Mouse (Mus musculus): Measurements from ENCODE around the gene Sdhb.
A peak's percentile ranks its signal among the peaks of the same experiment; 100 is the strongest.

The Sdhb gene

DNA sequence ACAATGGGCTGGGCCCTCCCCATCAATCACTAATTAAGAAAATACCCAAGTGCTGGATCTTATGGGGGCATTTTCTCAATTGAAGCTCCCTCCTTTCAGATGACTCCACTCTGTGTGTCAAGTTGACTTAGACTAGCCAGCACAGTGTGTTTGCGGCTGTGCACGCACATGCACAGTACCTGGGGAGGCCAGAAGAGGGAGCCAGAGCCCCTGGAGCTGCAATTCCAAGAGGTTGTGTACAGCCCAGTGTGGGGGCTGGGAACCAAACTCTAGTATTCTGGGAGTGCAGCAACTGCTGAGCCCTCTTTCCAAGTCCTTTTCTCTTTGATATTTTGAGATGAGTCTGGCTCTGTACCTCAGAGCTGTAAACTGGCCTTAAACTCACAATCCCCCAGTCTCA is 20.6 kb downstream of the Sdhb start:
- no peak for DNase-seq

DNA sequence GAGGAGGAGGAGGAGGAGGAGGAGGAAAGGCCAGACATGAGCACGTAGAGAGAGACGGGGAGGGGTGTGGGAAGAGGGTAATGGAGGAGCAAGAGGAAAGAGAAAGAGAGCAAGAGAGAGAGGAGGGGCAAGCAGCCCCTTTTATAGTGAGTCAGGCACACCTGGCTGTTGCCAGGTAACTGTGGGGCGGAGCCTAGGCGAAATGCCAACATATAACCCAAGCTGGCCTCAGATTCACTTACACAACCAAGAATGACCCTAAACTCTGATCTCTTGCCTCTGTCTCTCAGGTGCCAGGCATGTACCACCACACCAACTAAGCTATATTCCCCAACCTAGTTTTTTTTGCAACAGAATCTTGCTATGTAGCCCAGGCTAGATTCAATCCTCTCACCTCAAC is 21.8 kb downstream of the Sdhb start:
- no peak for DNase-seq

DNA sequence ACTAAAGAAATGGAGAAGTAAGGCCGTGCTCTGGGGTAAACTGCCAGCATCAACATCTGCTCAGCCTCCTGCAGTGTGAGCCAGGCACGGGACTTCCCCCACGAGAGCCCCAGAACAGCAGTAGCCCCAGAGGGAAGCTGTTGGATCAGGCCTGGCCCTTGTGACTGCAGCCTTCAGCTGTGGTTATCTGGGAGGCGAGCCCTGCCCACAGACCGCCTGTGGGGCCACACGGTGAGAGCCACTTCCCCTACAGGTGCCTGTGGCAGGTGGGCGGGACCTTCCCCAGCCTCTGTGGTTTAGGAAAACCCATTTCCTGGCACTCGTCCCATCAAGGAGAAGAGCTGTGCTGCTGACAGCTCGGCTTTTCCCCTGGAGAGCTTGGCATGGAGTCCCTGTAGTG is 22.4 kb downstream of the Sdhb start:
- DNase-seq: peak; percentile 66

DNA sequence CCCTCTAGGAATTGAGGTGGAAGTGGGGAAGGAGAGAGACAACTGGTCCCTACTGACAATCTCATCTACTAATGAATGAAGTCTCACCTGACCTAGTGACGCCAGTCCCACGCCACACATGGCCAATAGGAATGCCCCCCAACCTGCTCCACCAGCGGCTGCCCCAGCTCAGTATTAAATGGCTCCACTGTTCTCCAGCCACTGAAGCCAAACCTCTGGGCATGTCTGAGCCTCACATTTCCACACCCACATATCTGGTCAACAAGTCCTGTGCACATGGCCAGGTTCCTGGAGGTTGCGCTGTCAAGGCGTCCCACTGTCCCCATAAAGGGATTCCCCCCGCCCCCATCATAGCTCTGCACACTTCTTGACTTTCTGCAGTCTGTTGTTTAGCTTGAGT is 23.5 kb downstream of the Sdhb start:
- DNase-seq: no peak

DNA sequence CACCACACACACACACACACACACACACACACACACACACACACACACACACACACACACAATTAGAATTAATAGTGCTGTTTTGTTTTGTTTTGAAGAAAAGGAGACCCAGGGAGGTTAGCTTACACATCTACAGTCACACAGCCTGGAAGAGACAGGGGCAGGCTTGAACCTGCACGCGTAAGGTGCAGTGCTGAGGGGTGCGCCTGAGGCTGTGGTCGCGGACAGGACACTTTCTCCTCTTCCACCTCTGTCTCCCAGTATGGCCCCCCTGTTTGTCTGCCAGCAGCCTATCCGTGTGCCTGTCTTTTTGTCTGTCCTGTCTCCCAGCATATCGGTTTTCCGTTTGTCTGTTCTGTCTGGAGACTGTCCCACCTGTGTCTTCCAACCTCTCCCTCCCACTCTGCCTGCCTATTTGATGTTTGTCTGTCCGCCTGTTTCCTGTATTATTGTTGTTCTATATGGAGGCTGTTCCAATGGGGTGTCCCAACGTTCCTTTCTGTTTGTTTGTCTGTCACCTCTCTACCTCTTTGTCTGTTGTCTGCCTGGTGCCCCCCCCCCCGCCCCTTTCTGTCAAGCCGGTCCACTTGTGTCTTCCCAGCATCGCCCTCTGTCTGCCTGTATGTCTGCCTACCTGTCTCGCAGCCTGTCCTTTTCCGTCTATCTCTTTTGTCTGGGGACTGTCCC is 25.2 kb downstream of the Sdhb start:
- no peak for DNase-seq

DNA sequence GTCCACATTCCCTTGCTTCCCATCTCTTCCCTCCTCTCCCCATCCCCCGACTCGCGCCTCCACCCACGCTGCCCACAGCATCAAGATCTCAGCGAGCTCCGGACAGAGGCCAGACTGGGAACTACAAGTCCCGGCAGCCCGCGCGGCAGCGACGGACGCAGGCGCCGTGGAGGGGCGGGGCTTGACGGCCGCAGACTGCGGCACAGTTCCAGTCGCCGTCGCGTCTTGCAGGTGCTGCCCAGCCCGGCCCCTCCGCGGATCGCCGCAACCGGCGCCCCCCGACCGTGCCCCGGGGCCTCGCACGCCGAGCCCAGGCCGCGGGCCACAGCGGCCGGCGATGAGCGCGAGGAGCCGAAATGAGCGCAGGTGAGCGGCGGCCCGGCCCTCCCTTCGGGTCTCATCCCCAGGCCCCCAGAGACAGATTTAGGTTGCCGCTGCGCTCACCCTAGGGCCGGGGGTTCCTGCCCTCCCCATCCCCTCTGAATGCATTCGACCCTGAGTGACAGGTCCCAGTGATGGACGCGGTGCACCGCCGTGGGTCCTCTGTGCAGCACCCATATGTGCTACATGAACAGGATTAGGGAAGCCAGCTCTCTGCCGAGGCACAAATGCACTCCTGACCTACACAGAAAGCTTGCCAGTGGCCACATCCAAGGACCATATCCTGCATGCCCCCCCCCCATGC is 25.9 kb downstream of the Sdhb start, which contains the start of gene Atp13a2:
Gene Atp13a2 (plus strand): TSS at position 163 of the 685 bp plus-strand sequence.
- peak; percentile 94 for DNase-seq

DNA sequence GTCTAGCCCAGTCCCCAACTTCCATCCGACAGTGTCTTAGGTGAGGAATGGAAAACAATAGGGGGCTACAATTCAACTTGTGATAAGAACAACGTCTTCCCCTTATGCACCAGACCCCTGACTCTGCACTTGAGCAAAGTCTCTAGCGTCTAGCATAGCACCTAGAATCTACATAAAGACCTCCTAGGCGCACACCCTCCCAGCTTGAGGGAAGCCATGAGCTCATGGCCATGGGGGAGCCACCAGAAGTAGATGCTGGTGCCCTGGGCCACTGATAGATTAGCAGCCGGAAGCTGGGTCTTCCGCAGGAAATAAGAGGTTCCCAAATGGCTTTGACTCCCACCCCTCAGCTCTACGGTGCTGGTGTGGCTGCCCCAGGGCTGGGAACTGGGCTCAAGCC is 26.5 kb downstream of the Sdhb start:
- DNase-seq: peak; percentile 40

DNA sequence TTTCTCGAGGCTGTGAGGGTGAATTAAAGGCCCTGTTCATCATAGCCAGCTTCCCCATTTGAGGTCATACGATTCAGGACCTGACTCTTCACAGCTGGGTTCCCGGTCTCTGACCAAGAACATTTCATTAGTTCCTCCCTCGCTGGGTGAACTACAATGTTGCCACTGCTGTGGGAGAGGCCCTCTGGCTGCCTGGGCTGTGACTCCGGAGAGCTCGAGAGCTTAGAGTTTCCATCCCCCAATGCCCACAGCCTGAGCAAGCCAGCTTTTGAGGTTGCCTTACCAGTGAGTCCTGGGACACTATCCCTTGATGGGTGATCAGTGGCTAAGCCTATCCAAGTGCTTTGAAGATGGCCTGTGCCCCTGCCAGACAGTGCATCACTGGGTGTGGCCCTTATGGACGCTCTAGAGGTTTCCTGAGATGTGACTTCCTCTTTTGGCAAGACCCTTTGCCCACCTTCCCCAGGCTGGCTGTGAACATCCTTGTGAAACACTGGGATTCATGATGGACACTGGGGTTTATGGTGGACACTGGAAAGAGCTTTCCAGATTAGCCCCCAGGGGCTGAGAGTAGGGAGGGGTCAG is 27.8 kb downstream of the Sdhb start:
- peak; percentile 48 for DNase-seq

DNA sequence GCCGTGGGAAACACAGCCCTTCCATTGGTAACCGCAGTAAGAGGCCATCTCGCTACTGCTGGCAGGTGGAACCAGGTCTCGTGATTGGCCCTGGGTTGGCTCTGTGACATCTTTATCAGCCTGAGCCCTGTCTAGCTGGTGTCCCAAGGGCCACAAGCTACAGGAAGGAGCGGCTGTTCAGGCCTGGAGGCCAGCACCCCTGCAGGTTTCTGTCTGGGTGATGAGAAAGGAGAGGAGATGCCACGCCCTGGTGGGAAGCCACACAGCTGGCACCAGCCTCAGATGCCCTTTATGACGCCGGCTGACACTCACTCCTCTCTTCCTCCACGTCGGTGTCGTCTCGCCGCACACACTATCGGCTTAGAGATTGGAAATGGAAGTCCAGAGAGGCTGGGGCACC is 28.4 kb downstream of the Sdhb start:
- no peak for DNase-seq

DNA sequence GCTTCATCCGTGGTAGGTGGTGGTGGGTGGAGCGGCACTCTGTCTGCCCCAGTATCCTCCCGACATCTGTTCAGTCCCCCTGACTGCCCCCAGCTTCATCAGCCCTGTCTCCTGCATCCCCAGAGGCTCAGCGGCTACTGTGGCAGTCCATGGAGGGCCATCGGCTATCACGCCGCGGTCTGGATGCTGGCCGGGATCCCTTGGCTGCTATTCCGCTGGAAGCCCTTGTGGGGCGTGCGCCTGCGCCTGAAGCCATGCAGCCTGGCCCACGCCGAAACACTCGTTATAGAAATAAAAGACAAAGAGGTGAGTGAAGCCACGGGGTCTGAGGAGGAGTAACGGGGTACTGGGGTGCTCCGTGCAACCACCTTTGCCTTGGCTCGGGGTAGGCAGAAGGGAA is 31.2 kb downstream of the Sdhb start:
- DNase-seq: no peak

DNA sequence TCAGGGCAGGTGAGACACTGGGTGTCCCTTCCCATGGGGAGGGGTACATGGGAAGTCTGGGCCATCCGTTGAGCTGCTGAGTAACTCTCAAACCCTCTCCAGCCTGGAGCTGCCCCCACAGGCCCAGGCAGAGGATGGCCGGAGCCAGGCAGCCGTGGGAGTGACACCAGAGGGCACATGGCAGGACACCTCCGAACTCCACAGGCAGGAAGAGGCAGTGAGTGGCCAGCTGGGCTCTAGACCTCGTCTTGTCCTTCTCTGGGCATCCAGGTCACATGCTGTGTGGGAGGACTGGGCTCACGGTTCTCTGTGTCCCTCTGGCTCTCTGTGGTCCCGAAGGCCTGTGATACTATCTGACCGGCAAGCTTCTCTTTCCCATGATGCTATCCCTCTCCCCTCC is 32.8 kb downstream of the Sdhb start:
- DNase-seq: no peak

DNA sequence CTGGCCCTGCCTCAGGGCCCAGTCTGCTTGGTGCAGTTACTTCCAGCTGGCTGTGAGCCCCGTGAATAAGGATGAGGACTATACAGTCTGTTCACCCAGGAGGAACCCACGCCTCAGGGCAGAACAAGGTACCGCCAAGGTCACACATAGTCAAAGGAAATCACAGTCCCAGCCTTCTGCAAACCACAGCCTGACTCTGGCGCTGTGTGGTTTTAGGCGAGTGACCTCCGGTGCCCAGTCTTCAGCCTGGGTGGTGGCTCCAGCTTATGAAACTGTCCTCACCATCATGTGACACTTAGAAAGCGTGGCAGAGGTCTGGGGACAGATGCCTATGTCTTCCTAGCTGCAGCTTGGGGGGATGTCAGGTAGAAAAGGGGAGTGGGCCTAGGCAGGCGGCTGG is 34.8 kb downstream of the Sdhb start:
- no peak for DNase-seq

DNA sequence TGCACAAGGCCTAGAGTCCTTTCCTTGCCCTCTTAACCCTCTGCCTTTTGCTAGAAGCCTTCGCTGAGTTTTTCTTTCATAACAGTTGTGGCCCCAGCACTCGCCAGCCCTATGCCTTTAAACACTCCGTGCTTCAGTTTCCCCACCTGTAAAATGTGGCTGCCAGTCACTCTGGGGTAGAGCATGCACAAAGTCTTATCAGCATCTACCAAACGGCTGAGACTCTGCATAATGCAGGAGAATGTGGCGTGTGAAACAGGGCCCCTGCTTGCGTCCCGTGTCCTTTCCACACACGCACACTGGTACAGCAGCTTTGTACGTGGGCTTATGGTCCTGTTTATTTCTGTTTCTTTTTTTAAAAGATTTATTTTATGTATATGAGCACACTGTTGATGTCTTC is 35.8 kb downstream of the Sdhb start:
- no peak for DNase-seq

DNA sequence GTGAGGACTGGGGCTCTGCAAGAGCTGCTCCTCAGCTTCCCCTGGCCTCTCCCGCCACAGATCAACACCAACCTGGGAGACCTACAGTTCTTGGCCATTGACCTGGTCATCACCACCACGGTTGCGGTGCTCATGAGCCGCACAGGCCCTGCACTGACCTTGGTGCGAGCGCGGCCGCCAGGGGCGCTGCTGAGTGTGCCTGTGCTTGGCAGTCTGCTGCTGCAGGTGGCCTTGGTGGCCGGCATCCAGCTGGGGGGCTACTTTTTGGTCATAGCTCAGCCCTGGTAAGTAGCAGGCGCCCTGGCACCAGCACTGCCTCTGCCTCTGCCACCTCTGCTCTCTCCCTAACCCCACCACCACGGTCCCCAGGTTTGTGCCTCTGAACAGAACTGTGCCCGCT is 45.0 kb downstream of the Sdhb start:
- DNase-seq: peak; percentile 55

DNA sequence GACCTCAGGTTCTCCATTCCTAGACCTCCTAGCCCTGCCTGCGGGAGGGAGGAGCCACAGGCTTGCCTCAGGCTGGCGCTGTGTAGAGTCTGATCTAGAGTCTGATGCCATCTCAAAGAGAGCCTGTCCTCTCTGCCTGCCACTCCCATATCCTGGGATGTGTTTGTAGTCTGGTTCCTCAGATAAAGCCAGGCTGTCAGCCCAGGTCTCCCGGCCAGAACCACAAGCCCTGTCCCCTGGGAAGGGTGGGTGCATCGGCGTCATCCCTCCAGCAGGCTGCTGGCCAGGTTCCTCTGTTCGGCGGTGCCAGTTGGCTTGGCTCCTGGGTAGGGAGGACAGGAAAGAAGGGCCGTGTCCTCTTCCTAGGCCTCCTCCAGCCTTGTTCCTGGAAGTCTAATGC is 47.0 kb downstream of the Sdhb start:
- peak; percentile 92 for DNase-seq

DNA sequence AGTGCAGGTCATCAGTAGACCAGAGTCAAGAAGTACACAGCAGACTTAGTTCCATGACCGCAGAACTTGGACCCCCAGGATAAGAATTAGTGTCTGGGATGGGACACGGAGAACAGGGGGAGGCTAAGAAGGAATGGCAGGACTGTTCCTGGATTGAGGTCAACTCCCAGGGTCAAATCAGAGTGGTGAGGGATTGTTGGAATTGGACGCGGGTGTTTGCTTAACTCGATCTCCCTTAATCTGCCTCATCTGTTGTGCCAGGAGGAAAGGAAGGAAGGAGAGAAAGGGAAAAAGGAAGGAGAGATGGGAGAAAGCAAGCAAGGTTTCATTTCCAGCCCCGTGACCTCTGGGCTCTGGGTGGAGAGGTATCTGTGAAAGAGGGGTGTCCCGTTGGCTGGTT is 49.1 kb downstream of the Sdhb start, which contains the start of gene Mfap2:
Gene Mfap2 (plus strand): TSS at position 301 of the 400 bp plus-strand sequence.
- DNase-seq: no peak

DNA sequence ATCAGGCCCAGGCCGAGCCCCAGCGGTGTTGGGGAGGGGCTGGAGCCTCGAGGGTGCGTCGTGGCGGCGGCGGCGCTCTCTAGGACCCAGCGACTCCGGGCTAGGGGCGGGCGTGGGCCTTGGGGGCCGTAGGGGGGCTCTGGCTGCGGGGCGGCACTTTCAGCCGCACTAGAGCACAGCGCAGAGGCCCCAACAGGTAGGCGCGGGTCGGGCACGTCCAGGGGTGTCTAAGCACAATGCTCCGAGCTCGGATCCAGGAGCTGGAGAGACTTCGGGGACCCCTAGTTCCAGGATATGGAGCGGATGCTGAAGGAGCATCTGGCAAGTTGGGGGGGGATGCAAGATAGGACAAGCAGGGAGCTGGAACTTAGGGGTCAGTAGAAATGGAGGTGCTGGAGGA is 49.5 kb downstream of the Sdhb start:
- peak; percentile 76 for DNase-seq

DNA sequence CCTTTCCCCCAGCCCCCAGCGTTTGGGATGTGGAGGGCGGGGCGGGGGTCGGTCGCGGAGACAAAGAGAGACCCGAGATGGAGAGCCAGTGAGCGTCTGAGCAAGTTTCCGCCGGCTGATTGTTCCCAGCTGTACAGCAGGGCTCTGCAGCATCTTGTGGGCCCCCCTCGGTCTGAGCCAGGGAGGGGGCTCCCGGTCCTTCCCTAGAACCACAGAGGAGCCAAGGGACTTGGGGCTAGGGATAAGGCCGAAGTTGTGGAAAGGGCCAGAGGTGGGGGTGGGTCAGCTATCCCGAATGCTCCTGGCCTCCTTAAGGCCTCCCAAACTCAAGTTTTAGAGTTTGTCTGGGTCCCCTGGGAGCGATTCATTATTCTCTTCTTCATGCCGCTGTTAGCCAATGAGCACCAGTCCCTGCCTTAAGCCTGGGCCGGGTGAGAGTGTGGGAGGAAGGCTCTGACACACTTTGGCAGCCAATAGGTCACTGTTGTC is 50.0 kb downstream of the Sdhb start:
- DNase-seq: peak; percentile 69

DNA sequence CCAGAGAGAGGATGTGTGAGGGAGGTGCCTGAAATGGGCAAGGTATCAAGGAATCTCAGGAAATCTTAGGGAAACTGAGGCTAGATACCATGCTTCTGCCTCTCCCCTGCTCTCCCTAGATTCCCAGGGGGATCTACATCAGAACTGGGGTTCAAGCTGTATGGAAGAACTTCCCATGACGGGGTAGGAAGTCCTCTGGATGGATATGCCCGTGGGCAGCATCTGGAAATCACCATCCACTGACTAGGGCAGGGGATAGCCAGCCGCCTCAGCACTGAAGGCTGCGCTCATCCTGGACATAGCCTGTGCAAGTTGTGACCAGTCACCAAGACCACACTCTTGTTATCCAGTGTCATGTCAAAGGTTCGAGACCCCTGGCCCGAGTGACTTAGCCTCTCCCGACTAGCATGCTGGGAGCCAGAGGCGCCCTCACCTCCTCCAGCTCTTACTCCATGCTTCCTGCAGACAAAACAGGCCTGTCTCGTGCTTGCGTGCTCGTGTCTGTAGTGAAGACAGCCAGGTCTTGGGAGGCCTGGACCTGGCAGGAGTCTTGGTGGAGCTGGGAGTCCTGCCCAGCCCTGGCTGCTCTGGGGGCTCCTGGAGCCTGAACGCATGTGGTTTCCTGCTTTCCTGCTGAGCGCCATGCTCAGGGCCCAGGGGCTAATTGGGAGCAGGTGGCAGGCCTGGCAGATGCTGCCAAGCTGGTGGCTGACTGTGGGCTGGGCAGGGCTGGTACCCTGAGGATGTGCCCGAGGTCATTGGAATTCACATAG is 50.7 kb downstream of the Sdhb start:
- DNase-seq: peak; percentile 38

DNA sequence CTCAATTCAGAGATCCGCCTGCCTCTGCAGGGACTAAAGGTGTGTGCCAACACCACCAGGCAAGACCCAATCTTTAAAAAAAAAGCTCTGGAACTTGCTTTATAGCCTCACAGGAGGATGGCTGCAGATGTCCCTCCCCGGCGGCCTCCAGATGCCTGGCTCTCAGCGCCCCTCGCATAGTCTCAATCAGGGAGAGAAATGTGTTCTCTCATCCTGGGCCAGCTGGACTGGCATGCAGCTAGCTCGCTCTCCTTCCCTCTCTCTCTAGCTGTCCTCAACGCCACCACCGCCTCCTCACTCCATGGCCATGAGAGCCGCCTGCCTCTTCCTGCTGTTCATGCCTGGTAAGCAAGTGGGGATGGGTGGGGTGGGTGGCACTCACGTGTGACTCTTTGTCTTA is 51.6 kb downstream of the Sdhb start:
- DNase-seq: no peak

DNA sequence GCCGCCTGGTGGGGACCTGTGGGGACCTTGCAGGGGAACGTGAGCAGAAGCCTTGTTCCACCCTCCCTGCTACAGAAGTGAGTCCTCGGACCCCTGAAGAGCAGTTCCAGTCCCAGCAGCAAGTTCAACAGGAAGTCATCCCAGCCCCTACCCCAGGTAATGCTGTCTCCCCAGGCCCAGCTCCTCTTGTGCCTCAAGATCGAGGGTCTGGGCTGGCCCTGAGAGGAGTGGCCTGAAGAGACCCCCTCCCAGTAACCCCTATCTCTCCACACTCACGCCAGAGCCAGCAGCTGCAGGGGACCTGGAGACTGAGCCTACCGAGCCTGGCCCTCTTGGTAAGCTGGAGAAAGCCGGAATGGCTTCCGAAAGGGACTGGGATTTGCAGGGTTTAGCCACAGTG is 53.1 kb downstream of the Sdhb start:
- no peak for DNase-seq

DNA sequence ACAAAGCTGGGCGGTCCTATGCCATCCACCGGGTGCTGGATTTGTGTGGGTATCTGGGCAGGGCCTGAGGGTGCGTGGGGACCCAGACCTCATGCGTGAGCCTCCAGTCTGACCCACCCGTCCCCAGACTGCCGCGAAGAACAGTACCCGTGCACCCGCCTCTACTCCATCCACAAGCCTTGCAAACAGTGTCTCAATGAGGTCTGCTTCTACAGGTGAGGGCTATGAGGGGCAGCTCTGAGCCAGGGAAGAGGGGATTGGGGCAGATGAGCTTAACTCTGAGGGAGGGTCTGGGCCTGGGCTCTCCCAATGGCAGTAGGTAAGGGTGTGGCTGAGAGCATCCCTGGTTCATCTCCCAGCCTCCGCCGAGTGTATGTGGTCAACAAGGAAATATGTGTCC is 53.9 kb downstream of the Sdhb start:
- no peak for DNase-seq

DNA sequence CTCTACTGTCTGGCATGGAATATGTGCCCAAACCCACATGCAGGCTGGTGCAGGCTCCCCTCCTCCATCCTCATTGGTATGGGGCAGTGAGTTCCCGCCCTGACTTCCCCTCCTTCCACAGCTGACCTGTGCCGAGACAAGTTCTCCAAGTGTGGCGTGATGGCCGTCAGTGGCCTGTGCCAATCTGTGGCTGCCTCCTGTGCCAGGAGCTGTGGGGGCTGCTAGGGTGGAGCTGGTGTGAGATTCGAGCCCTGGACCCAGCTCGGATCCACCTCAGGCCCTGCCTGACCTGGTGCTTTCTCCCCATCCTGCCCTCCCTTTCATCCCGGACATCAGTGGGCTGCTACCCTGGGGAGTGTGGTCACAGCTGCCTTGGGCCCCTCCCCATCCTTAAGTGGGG is 54.4 kb downstream of the Sdhb start:
- peak; percentile 43 for DNase-seq

All from lung, postnatal 10 days (tissue).